ENCODE assay signal across 12 mouse cellular contexts in genomic region chr10:98880057-98880456, GRCm38 (mm10). TPM values are rescaled to one million over a fixed set of nuclear protein-coding genes. Genes with fewer than 3 reads are reported as not detected.
DNase-seq lines count a peak whose midpoint lies in the region; ATAC-seq and TF ChIP-seq lines count a peak whose summit lies in the region.
"Had no signal": no experiment of that assay in that cellular context is flagged by ENCODE, and none has a peak within 500 bp of the region (broad histone marks: within the 10 kb centered on the region; RNA-seq: fewer than 3 reads in every experiment).

No protein-coding gene starts in this region.

- H3K4me1 ChIP-seq in lung, adult 2 months (ENCODE audit: control insufficient read depth, insufficient read depth, low read length) = no peaks in the 10 kb centered on the region; the same call in 1 of the 2 replicates
- H3K4me1 ChIP-seq in liver, embryonic 13.5 days (replicated peaks) = peaks cover 39% of the 10 kb centered on the region
- no peaks in the 10 kb centered on the region for H3K4me1 ChIP-seq in stomach, embryonic 15.5 days
- H3K4me1 ChIP-seq in thymus, adult 2 months (replicated peaks; ENCODE audit: control insufficient read depth, insufficient read depth, low read length) = no peaks in the 10 kb centered on the region
- no peaks in the 10 kb centered on the region for H3K4me1 ChIP-seq in midbrain, postnatal 0 days (ENCODE audit: insufficient read depth, low read length)

- H3K36me3 ChIP-seq in liver, embryonic 13.5 days = no peaks in the 10 kb centered on the region
- no peaks in the 10 kb centered on the region for H3K36me3 ChIP-seq in stomach, embryonic 15.5 days
- no peaks in the 10 kb centered on the region for H3K36me3 ChIP-seq in thymus, adult 2 months (ENCODE audit: control insufficient read depth, insufficient read depth, low read length)
- no peaks in the 10 kb centered on the region for H3K36me3 ChIP-seq in midbrain, postnatal 0 days (ENCODE audit: insufficient read depth, low read length)

- peak; percentile 37 to 43 for DNase-seq in lung, adult 18-20 months
- no peak for DNase-seq in lung, adult 2 months
- DNase-seq in c-Kit-positive CD71-negative TER-119-negative erythroid progenitor cells, embryonic 14.5 days (ENCODE audit: low read depth) = peak; percentile 55
- peak; percentile 69 for DNase-seq in liver, embryonic 13.5 days
- no peak for DNase-seq in thymus, adult 2 months
- DNase-seq in kidney, adult 9 months = no peak
- no peak for DNase-seq in midbrain, postnatal 0 days (ENCODE audit: low spot score)
- DNase-seq: cerebellum, postnatal 14 days; gastrocnemius, postnatal 25 days; kidney, postnatal 4 days; right cerebral cortex, adult 18-20 months had no signal

- H3K9me3 ChIP-seq in liver, embryonic 13.5 days (replicated peaks) = no peaks in the 10 kb centered on the region
- H3K9me3 ChIP-seq in stomach, embryonic 15.5 days = no peaks in the 10 kb centered on the region
- no peaks in the 10 kb centered on the region for H3K9me3 ChIP-seq in midbrain, postnatal 0 days (ENCODE audit: low read length)

- ATAC-seq in liver, embryonic 13.5 days (ENCODE audit: low read depth) = peak; percentile 98
- peak; percentile 88; the same call in 1 of the 2 replicates for ATAC-seq in stomach, embryonic 15.5 days (ENCODE audit: insufficient read depth, low FRiP score, low read depth)
- no peak for ATAC-seq in midbrain, postnatal 0 days (ENCODE audit: low FRiP score)

- peak overlapping the region; percentile 29; the same call in 1 of the 2 replicates for H3K9ac ChIP-seq in liver, embryonic 13.5 days
- H3K9ac ChIP-seq in stomach, embryonic 15.5 days = no peak overlapping the region
- H3K9ac ChIP-seq in midbrain, postnatal 0 days (replicated peaks; ENCODE audit: low read length, poor library complexity, severe bottlenecking) = no peak overlapping the region

- TF ChIP-seq CTCF in lung, adult 2 months (IDR thresholded peaks at IDR 0.05; ENCODE audit: insufficient read depth, low read length) = no peak
- no peak for TF ChIP-seq CTCF in thymus, adult 2 months (IDR thresholded peaks at IDR 0.05; ENCODE audit: borderline replicate concordance, control insufficient read depth, extremely low read depth, insufficient read depth, low read length, poor library complexity)
- TF ChIP-seq CTCF in midbrain, postnatal 0 days (IDR thresholded peaks at IDR 0.05) = no peak

- 78% methylated on average over 8 of the region's 8 CpGs for WGBS in lung, adult 2 months
- 42% methylated on average over 8 of the region's 8 CpGs for WGBS in liver, embryonic 13.5 days (ENCODE audit: insufficient replicate concordance)
- WGBS in stomach, embryonic 15.5 days = 80% methylated on average over 8 of the region's 8 CpGs
- 96% methylated on average over 8 of the region's 8 CpGs for WGBS in thymus, adult 2 months
- 91% methylated on average over 8 of the region's 8 CpGs for WGBS in midbrain, postnatal 0 days

- H3K27ac ChIP-seq in liver, embryonic 13.5 days = peak overlapping the region; percentile 86
- H3K27ac ChIP-seq in stomach, embryonic 15.5 days = no peak overlapping the region
- no peak overlapping the region for H3K27ac ChIP-seq in thymus, adult 2 months (ENCODE audit: control insufficient read depth, insufficient read depth, low read length)
- no peak overlapping the region for H3K27ac ChIP-seq in midbrain, postnatal 0 days (ENCODE audit: low read depth, low read length)

- TF ChIP-seq POLR2A in lung, adult 2 months (IDR thresholded peaks at IDR 0.05; ENCODE audit: borderline replicate concordance, extremely low read depth, low read depth, low read length) = no peak
- TF ChIP-seq POLR2A in thymus, adult 2 months (IDR thresholded peaks at IDR 0.05; ENCODE audit: control insufficient read depth, extremely low read depth, insufficient read depth, low read length, poor library complexity) = no peak

- H3K27me3 ChIP-seq in liver, embryonic 13.5 days = no peaks in the 10 kb centered on the region
- no peaks in the 10 kb centered on the region for H3K27me3 ChIP-seq in stomach, embryonic 15.5 days (replicated peaks)
- no peaks in the 10 kb centered on the region for H3K27me3 ChIP-seq in thymus, adult 2 months (ENCODE audit: control insufficient read depth, insufficient read depth, low read length)
- no peaks in the 10 kb centered on the region for H3K27me3 ChIP-seq in midbrain, postnatal 0 days (ENCODE audit: insufficient read depth, low read length)

- H3K4me3 ChIP-seq in lung, adult 2 months (replicated peaks; ENCODE audit: extremely low read depth, low read depth, low read length) = no peak overlapping the region
- H3K4me3 ChIP-seq in liver, embryonic 13.5 days (replicated peaks) = no peak overlapping the region
- no peak overlapping the region for H3K4me3 ChIP-seq in stomach, embryonic 15.5 days (replicated peaks)
- H3K4me3 ChIP-seq in thymus, adult 2 months (ENCODE audit: control insufficient read depth, insufficient read depth, low read length) = no peak overlapping the region
- H3K4me3 ChIP-seq in midbrain, postnatal 0 days (ENCODE audit: low read depth, low read length) = no peak overlapping the region

- peak overlapping the region; percentile 36; the same call in 1 of the 2 replicates for H3K4me2 ChIP-seq in liver, embryonic 13.5 days
- H3K4me2 ChIP-seq in stomach, embryonic 15.5 days = no peak overlapping the region
- H3K4me2 ChIP-seq in midbrain, postnatal 0 days (ENCODE audit: low read depth, low read length, poor library complexity, severe bottlenecking) = no peak overlapping the region

RNA-seq across cellular contexts. Expression of gene Atp2b1, which starts 34.1 kb away (rescaled TPM):
- polyA plus RNA-seq in lung, adult 2 months (2012; rRNA removed) = 19.0 and 23.2 TPM in 2 replicates
- 38.1 and 43.9 TPM in 2 replicates for polyA plus RNA-seq in liver, embryonic 13.5 days (2015; fragmentation: Nextera tagmentation; extraction: Ambion mirVana)
- 142 and 153 TPM in 2 replicates for polyA plus RNA-seq in stomach, embryonic 15.5 days (2015; fragmentation: Nextera tagmentation; extraction: Ambion mirVana)
- polyA plus RNA-seq in thymus, adult 2 months (2012; rRNA removed) = 12.0 and 12.5 TPM in 2 replicates
- 189 and 224 TPM in 2 replicates for total RNA-seq in midbrain, postnatal 0 days (2014; rRNA removed)
- polyA plus RNA-seq in midbrain, postnatal 0 days (2015; fragmentation: Nextera tagmentation; extraction: Ambion mirVana) = 275 and 299 TPM in 2 replicates

Comparison
In these comparisons a context has a peak if more than half of its experiments do, and no peak if none do; other contexts are left out.
1. DNase-seq: peak in lung, adult 18-20 months (2 of 2), c-Kit-positive CD71-negative TER-119-negative erythroid progenitor cells, embryonic 14.5 days (single experiment) and liver, embryonic 13.5 days (single experiment); none in lung, adult 2 months (single experiment), thymus, adult 2 months (single experiment), kidney, adult 9 months (single experiment) and midbrain, postnatal 0 days (single experiment).